22 mouse cellular contexts compared by ENCODE assay signal in the genomic region with DNA sequence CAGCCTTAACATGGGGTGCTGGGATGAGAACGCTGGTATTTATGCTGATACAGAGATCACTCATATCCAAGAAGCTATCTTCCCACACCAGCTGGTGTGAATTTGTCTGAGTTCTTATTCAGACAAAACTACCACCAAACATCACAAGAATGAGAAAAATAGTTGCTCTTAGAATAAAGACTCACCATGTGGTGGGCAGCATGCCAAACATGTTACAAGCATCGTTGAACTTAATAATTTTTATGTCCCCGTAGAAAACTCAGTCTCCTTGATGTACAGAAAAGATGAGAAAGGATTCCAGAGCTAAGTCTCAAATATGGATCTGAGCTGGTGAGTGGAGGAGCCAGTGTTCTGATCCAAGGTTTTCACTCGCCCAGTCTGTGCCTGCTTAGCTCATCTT.
A peak's percentile ranks its signal among the peaks of the same experiment; 100 is the strongest.
DNase-seq lines count a peak whose midpoint lies in the region; ATAC-seq and TF ChIP-seq lines count a peak whose summit lies in the region.
"Had no signal": no experiment of that assay in that cellular context is flagged by ENCODE, and none has a peak within 500 bp of the region (broad histone marks: within the 10 kb centered on the region; RNA-seq: fewer than 3 reads in every experiment).

No protein-coding gene starts in this region.

- H3K9me3 ChIP-seq in hindbrain, postnatal 0 days (ENCODE audit: low read length): no peaks in the 10 kb centered on the region
- H3K9me3 ChIP-seq in hindbrain, embryonic 11.5 days (ENCODE audit: control insufficient read depth, low read length): no peaks in the 10 kb centered on the region
- H3K9me3 ChIP-seq in lung, embryonic 14.5 days (ENCODE audit: low read depth, low read length): no peaks in the 10 kb centered on the region
- H3K9me3 ChIP-seq in lung, postnatal 0 days (ENCODE audit: low read length): no peaks in the 10 kb centered on the region
- H3K9me3 ChIP-seq: embryonic facial prominence, embryonic 12.5 days; heart, embryonic 15.5 days had no signal

- WGBS in hindbrain, postnatal 0 days: 45% methylated on average over 4 of the region's 4 CpGs
- 88% methylated on average over 4 of the region's 4 CpGs for WGBS in hindbrain, embryonic 11.5 days
- WGBS in lung, embryonic 14.5 days: 62% methylated on average over 4 of the region's 4 CpGs
- WGBS in lung, postnatal 0 days: 54% methylated on average over 4 of the region's 4 CpGs

- H3K36me3 ChIP-seq in hindbrain, postnatal 0 days (ENCODE audit: insufficient read depth, low read length): no peaks in the 10 kb centered on the region
- H3K36me3 ChIP-seq in hindbrain, embryonic 11.5 days (ENCODE audit: control insufficient read depth, insufficient read depth, low read length): no peaks in the 10 kb centered on the region
- no peaks in the 10 kb centered on the region for H3K36me3 ChIP-seq in lung, embryonic 14.5 days (ENCODE audit: insufficient read depth)
- H3K36me3 ChIP-seq in lung, postnatal 0 days (ENCODE audit: insufficient read depth, low read length): no peaks in the 10 kb centered on the region
- H3K36me3 ChIP-seq: embryonic facial prominence, embryonic 12.5 days; G1E; heart, embryonic 15.5 days had no signal

- ATAC-seq in hindbrain, postnatal 0 days: no peak
- ATAC-seq in hindbrain, embryonic 11.5 days (ENCODE audit: low FRiP score): no peak
- ATAC-seq in lung, embryonic 14.5 days (ENCODE audit: insufficient read depth): no peak
- ATAC-seq in lung, postnatal 0 days: no peak
- ATAC-seq: CD4-positive, CD25-positive, alpha-beta regulatory T cell, adult 4 months; forebrain, embryonic 14.5 days had no signal

- H3K4me2 ChIP-seq in hindbrain, postnatal 0 days (ENCODE audit: low read depth, low read length): no peak overlapping the region
- H3K4me2 ChIP-seq in hindbrain, embryonic 11.5 days (replicated peaks; ENCODE audit: low read depth, low read length): no peak overlapping the region
- no peak overlapping the region for H3K4me2 ChIP-seq in lung, embryonic 14.5 days
- H3K4me2 ChIP-seq in lung, postnatal 0 days (replicated peaks; ENCODE audit: low read depth, low read length): no peak overlapping the region
- H3K4me2 ChIP-seq: embryonic facial prominence, embryonic 12.5 days; heart, embryonic 11.5 days; heart, embryonic 15.5 days; hindbrain, embryonic 14.5 days had no signal

- H3K4me1 ChIP-seq in hindbrain, postnatal 0 days (ENCODE audit: insufficient read depth, low read length): no peaks in the 10 kb centered on the region
- H3K4me1 ChIP-seq in hindbrain, embryonic 11.5 days (replicated peaks; ENCODE audit: control insufficient read depth, insufficient read depth, low read length): no peaks in the 10 kb centered on the region
- H3K4me1 ChIP-seq in lung, embryonic 14.5 days (ENCODE audit: insufficient read depth): no peaks in the 10 kb centered on the region
- H3K4me1 ChIP-seq in lung, postnatal 0 days (ENCODE audit: insufficient read depth, low read depth, low read length): no peaks in the 10 kb centered on the region
- H3K4me1 ChIP-seq: embryonic facial prominence, embryonic 12.5 days; heart, embryonic 15.5 days had no signal

- no peak for TF ChIP-seq EP300 in lung, postnatal 0 days (IDR thresholded peaks at IDR 0.05)

- H3K9ac ChIP-seq in hindbrain, postnatal 0 days (replicated peaks; ENCODE audit: low read length): no peak overlapping the region
- no peak overlapping the region for H3K9ac ChIP-seq in hindbrain, embryonic 11.5 days (ENCODE audit: low read depth, low read length)
- no peak overlapping the region for H3K9ac ChIP-seq in lung, embryonic 14.5 days
- no peak overlapping the region for H3K9ac ChIP-seq in lung, postnatal 0 days (replicated peaks; ENCODE audit: low read depth)
- H3K9ac ChIP-seq: embryonic facial prominence, embryonic 12.5 days; heart, embryonic 15.5 days; hindbrain, embryonic 14.5 days had no signal

- H3K27ac ChIP-seq in hindbrain, postnatal 0 days: no peak overlapping the region
- no peak overlapping the region for H3K27ac ChIP-seq in hindbrain, embryonic 11.5 days (ENCODE audit: low read depth, low read length)
- no peak overlapping the region for H3K27ac ChIP-seq in lung, embryonic 14.5 days (ENCODE audit: low read depth)
- no peak overlapping the region for H3K27ac ChIP-seq in lung, postnatal 0 days (ENCODE audit: low read length)
- H3K27ac ChIP-seq: embryonic facial prominence, embryonic 12.5 days; heart, adult 2 months; heart, embryonic 15.5 days; hindbrain, embryonic 14.5 days had no signal

- H3K4me3 ChIP-seq in hindbrain, postnatal 0 days (ENCODE audit: low read length): no peak overlapping the region
- H3K4me3 ChIP-seq in hindbrain, embryonic 11.5 days (ENCODE audit: low read depth, low read length): no peak overlapping the region
- H3K4me3 ChIP-seq in lung, embryonic 14.5 days (ENCODE audit: low read depth, low read length): no peak overlapping the region
- no peak overlapping the region for H3K4me3 ChIP-seq in lung, postnatal 0 days (ENCODE audit: low read depth, low read length)
- H3K4me3 ChIP-seq: embryonic facial prominence, embryonic 12.5 days; heart, adult 2 months; heart, embryonic 15.5 days had no signal

- no peak for TF ChIP-seq CTCF in hindbrain, postnatal 0 days (IDR thresholded peaks at IDR 0.05; ENCODE audit: low read depth)
- no peak for TF ChIP-seq CTCF in lung, embryonic 14.5 days (IDR thresholded peaks at IDR 0.05; ENCODE audit: low read depth)
- TF ChIP-seq CTCF in lung, postnatal 0 days (IDR thresholded peaks at IDR 0.05): no peak

- no peaks in the 10 kb centered on the region for H3K27me3 ChIP-seq in hindbrain, postnatal 0 days (ENCODE audit: insufficient read depth, low read length)
- H3K27me3 ChIP-seq in hindbrain, embryonic 11.5 days (ENCODE audit: control insufficient read depth, insufficient read depth, low read length): no peaks in the 10 kb centered on the region
- H3K27me3 ChIP-seq in lung, embryonic 14.5 days (ENCODE audit: insufficient read depth, low read length): no peaks in the 10 kb centered on the region
- no peaks in the 10 kb centered on the region for H3K27me3 ChIP-seq in lung, postnatal 0 days (replicated peaks; ENCODE audit: insufficient read depth, low read length)
- H3K27me3 ChIP-seq: embryonic facial prominence, embryonic 12.5 days; heart, embryonic 15.5 days had no signal

- DNase-seq in cerebellum, postnatal 10 days: peak; percentile 16 to 20
- DNase-seq in cerebellum, adult 11-12 months: no peak
- DNase-seq in hindbrain, postnatal 0 days (ENCODE audit: low spot score): peak; percentile 20
- DNase-seq in hindbrain, embryonic 11.5 days (ENCODE audit: low spot score): no peak
- DNase-seq in lung, embryonic 14.5 days: peak; percentile 44
- DNase-seq in lung, postnatal 0 days (ENCODE audit: low spot score): no peak
- peak; percentile 30 for DNase-seq in right cerebral cortex, postnatal 4 days
- no peak for DNase-seq in right cerebral cortex, adult 18-20 months
- DNase-seq: adrenal gland, postnatal 10 days; B cell, adult 2 months; cerebellum, adult 2 months; embryo, embryonic 11 days; gastrocnemius, postnatal 14 days; heart, adult 2 months; heart, postnatal 14 days had no signal

Comparison
In these comparisons a context has a peak if more than half of its experiments do, and no peak if none do; other contexts are left out.
1. DNase-seq: peak in cerebellum, postnatal 10 days (2 of 2), hindbrain, postnatal 0 days (single experiment), lung, embryonic 14.5 days (single experiment) and right cerebral cortex, postnatal 4 days (single experiment); none in cerebellum, adult 11-12 months (single experiment), hindbrain, embryonic 11.5 days (single experiment), lung, postnatal 0 days (single experiment) and right cerebral cortex, adult 18-20 months (single experiment).